Mouse (Mus musculus) heart, adult 2 months (tissue): ENCODE results near the gene Erbin.

Source experiments
- CTCF ChIP-seq: fragments of 200-600 bp; IDR thresholded peaks from 2 replicates; pipeline ENCODE4 v1.8.1; 2022; ENCODE audit warnings: antibody characterized with exemption, mild to moderate bottlenecking, moderate library complexity
- EP300 ChIP-seq: fragments of 200-500 bp; IDR thresholded peaks from 2 replicates; pipeline ENCODE4 v1.6.1; 2011; ENCODE audit warnings: low read depth, low read length, control low read depth; ENCODE audit not compliant: insufficient read depth

GRCm38 (mm10) chr13:103959841-103960240 is 39.5 kb upstream of the Erbin start:
- TF ChIP-seq CTCF: no peak
- no peak for TF ChIP-seq EP300
